Mouse (Mus musculus) thymus, adult 2 months (tissue): ENCODE measurements at regions not wholly inside any gene's neighbourhood (a gene's known extent, or its start where the extent isn't known, plus 50 kb on each side); places are given as distances from the start of the nearest gene placed in this dataset.

Experiments
- CTCF ChIP-seq: fragments of 200-500 bp; IDR thresholded peaks from 2 replicates; pipeline ENCODE4 v1.5.1; 2012; ENCODE audit warnings: mild to moderate bottlenecking, control low read depth, low read length, moderate library complexity, borderline replicate concordance; ENCODE audit not compliant: control insufficient read depth, poor library complexity, insufficient read depth; ENCODE audit errors: extremely low read depth
- POLR2A ChIP-seq: fragments of 200-500 bp; IDR thresholded peaks from 2 replicates; pipeline ENCODE4 v1.6.1; 2012; ENCODE audit warnings: mild to moderate bottlenecking, low read length, control low read depth, moderate library complexity; ENCODE audit not compliant: control insufficient read depth, poor library complexity, insufficient read depth; ENCODE audit errors: extremely low read depth

- TF ChIP-seq CTCF (no peak), POLR2A (no peak)
Measured at GRCm38 (mm10) chr11:44272268-44272667, 127.6 kb upstream of the Il12b start.
